Mouse (Mus musculus): ENCODE results near the gene Cbx7. TPM values are rescaled to one million over a fixed set of nuclear protein-coding genes. Genes with fewer than 3 reads are reported as not detected.
A peak's percentile ranks its signal among the peaks of the same experiment; 100 is the strongest.

Cbx7 gene
- polyA plus RNA-seq, 1 experiment from 2014 or later: 1.3 TPM

DNA sequence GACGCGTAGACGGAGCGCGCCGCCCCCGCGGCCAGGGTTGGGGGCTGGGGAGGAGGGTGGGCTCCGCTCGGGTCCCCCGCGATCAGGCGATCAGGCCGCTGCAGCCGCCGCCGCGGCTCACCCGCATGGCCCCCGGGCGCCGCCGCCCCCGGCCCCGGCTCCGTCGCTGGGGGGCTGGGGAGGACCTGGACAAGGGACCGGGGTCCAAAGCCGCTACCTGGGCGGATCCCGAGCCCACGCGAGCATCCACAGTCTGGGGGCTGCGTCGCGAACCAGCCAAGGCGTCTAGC, 43.1 kb upstream of the Cbx7 start:
- ATAC-seq (replicated peaks; ENCODE audit: insufficient number of reproducible peaks, low FRiP score, low TSS enrichment, low read depth) (no peak), DNase-seq (ENCODE audit: low spot score) (no peak)
- H3K27me3 ChIP-seq (ENCODE audit: control insufficient read depth, insufficient read depth, low read length): peaks cover 62% of the 10 kb centered on the region
- no peaks in the 10 kb centered on the region for H3K36me3 ChIP-seq (replicated peaks; ENCODE audit: control insufficient read depth, insufficient read depth, low read depth, low read length)
- WGBS: under 1% methylated on average over 25 of the region's 37 CpGs
- peak overlapping the region; percentile 39 for H3K9ac ChIP-seq (replicated peaks; ENCODE audit: low read length)
- H3K9me3 ChIP-seq (replicated peaks; ENCODE audit: control insufficient read depth, low read length): no peaks in the 10 kb centered on the region
- H3K27ac ChIP-seq (replicated peaks; ENCODE audit: low read depth, low read length): no peak overlapping the region
- peaks cover 9% of the 10 kb centered on the region; the same call in 1 of the 2 replicates for H3K4me1 ChIP-seq (ENCODE audit: control insufficient read depth, insufficient read depth, low read length)
- peak overlapping the region; percentile 84 for H3K4me2 ChIP-seq (ENCODE audit: low read depth, low read length)
- peak overlapping the region; percentile 58 for H3K4me3 ChIP-seq (ENCODE audit: low read depth, low read length)

DNA sequence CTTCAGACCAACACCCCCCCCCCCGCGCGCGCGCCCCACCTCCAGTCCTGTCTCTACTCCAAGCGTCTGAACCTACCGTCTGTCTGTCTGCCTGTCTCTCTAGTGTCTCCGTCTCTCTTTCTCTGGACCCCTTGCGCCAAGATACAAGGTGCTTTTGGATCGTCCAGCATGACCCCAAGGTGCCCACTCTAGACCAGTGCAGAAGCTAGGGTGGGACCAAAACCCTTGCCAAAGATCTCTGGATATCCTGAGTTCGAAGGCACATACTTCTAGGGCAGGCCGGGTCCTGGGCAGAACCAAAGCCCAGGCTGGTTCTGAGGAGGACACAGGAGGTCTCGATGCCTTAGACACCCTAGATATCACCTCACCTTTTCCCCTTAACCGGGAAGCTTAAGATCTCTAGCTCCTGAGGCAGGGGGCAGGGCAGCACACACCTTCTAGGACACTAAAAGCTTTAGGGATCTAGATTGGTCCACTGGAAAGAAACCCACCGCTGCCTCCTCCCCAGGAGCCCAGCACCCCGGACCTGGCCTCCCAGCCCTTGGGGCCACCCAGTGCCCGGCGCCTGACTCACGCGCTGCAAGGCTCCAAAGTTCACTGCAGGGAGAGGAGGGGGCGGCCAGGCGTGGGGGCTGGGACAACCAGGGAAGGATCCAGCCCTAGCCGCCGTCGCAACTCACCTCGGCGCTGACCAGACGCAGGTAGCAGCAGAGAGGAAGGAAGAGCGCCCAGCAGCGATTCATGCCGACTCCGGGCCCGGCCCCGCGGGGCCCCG, 42.5 kb upstream of the Cbx7 start:
- 3% methylated on average over 34 of the region's 36 CpGs for WGBS
- DNase-seq (ENCODE audit: low spot score) (no peak), ATAC-seq (replicated peaks; ENCODE audit: insufficient number of reproducible peaks, low FRiP score, low TSS enrichment, low read depth) (no peak)
- Histone ChIP-seq H3K4me2 (ENCODE audit: low read depth, low read length) (peak overlapping the region; percentile 98), H3K36me3 (replicated peaks; ENCODE audit: control insufficient read depth, insufficient read depth, low read depth, low read length) (no peaks in the 10 kb centered on the region), H3K4me1 (ENCODE audit: control insufficient read depth, insufficient read depth, low read length) (peaks cover 9% of the 10 kb centered on the region; the same call in 1 of the 2 replicates), H3K27ac (replicated peaks; ENCODE audit: low read depth, low read length) (no peak overlapping the region), H3K27me3 (ENCODE audit: control insufficient read depth, insufficient read depth, low read length) (peaks cover 62% of the 10 kb centered on the region), H3K9ac (replicated peaks; ENCODE audit: low read length) (peak overlapping the region; percentile 72), H3K9me3 (replicated peaks; ENCODE audit: control insufficient read depth, low read length) (no peaks in the 10 kb centered on the region), H3K4me3 (ENCODE audit: low read depth, low read length) (peak overlapping the region; percentile 58)

DNA sequence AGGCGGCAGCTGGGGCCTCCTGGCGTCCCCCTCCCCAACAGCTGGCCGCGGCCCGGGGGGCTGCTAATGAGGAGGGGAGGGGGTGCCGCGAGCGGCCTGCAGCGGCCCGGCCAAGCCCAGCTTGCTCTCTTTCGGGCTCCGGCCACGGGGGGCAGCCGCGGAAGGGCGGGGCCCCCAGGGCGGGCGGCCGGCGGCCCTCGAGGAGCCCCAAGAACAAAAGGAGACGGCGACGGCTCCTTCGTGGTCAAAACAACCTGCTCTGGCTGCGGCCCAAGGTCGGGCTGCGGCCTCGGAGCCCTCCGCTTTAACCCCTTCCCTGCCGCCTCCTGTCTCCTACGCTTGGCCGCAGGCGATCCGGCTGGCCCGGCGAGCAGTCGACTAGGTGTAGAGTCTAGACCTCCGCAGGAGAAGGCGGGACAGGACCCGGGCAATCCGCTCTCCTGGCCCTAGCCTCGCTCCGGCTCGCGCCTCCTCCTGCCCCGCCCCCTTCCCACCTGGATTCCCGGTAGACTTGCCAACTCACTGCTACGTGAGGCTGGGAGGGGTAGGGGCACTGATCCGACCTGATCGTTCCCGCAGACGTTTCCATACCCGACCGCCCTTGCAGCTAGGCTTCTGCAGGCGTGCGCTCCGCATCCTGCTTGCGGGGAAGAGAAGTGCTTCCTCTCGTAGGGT, 41.7 kb upstream of the Cbx7 start:
- Histone ChIP-seq H3K36me3 (replicated peaks; ENCODE audit: control insufficient read depth, insufficient read depth, low read depth, low read length) (no peaks in the 10 kb centered on the region), H3K4me1 (ENCODE audit: control insufficient read depth, insufficient read depth, low read length) (peaks cover 9% of the 10 kb centered on the region; the same call in 1 of the 2 replicates), H3K4me3 (ENCODE audit: low read depth, low read length) (peak overlapping the region; percentile 58), H3K27ac (replicated peaks; ENCODE audit: low read depth, low read length) (peak overlapping the region; percentile 13; the same call in 1 of the 2 replicates), H3K4me2 (ENCODE audit: low read depth, low read length) (peak overlapping the region; percentile 98), H3K9me3 (replicated peaks; ENCODE audit: control insufficient read depth, low read length) (no peaks in the 10 kb centered on the region), H3K27me3 (ENCODE audit: control insufficient read depth, insufficient read depth, low read length) (peaks cover 62% of the 10 kb centered on the region), H3K9ac (replicated peaks; ENCODE audit: low read length) (peak overlapping the region; percentile 72)
- DNase-seq (ENCODE audit: low spot score) (peak; percentile 61), ATAC-seq (replicated peaks; ENCODE audit: insufficient number of reproducible peaks, low FRiP score, low TSS enrichment, low read depth) (peak; percentile 77)
- under 1% methylated on average over 52 of the region's 60 CpGs for WGBS

DNA sequence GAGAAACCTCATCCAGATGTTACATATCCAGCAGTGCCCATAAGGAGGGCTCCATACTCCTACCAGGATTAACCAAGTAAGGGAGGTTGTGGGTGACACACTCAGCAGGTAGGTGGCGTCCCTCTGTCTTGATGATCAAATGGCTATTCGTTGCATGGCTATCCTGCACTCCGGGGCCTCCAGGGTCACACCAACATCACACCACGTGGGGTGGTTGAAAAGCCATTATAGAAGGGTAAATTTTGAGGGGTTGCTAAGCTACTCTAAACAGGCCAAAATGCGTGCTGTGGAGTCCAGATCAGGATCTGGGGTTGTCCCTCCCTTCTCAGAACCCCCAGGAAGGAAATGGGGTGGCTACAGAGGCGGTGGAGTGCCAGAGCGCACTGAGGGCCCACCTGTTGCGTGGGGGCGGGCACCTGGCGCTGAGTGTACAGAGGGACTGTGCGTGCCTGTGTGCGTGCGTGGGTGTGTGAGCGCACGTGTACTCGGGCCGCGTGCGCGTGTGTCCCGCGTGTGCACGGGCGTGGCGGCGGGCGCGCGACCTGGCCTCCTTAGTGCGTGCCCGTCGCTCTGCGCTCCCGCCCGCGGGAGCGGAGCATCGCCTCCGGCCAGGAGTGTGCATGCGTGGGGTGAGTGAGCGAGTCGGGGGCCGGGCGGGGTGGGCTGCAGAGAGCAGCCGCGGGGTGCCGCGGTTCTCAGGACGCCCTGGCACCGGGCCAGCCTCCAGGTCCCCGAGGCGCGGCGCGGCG, 41.0 kb upstream of the Cbx7 start:
- Histone ChIP-seq H3K9me3 (replicated peaks; ENCODE audit: control insufficient read depth, low read length) (no peaks in the 10 kb centered on the region), H3K4me2 (ENCODE audit: low read depth, low read length) (peak overlapping the region; percentile 98), H3K4me3 (ENCODE audit: low read depth, low read length) (peak overlapping the region; percentile 58), H3K9ac (replicated peaks; ENCODE audit: low read length) (peak overlapping the region; percentile 72), H3K4me1 (ENCODE audit: control insufficient read depth, insufficient read depth, low read length) (peaks cover 9% of the 10 kb centered on the region; the same call in 1 of the 2 replicates), H3K27me3 (ENCODE audit: control insufficient read depth, insufficient read depth, low read length) (peaks cover 62% of the 10 kb centered on the region), H3K36me3 (replicated peaks; ENCODE audit: control insufficient read depth, insufficient read depth, low read depth, low read length) (no peaks in the 10 kb centered on the region), H3K27ac (replicated peaks; ENCODE audit: low read depth, low read length) (peak overlapping the region; percentile 13; the same call in 1 of the 2 replicates)
- no peak for ATAC-seq (replicated peaks; ENCODE audit: insufficient number of reproducible peaks, low FRiP score, low TSS enrichment, low read depth)
- 1% methylated on average over 36 of the region's 56 CpGs for WGBS
- DNase-seq (ENCODE audit: low spot score): peak; percentile 29

DNA sequence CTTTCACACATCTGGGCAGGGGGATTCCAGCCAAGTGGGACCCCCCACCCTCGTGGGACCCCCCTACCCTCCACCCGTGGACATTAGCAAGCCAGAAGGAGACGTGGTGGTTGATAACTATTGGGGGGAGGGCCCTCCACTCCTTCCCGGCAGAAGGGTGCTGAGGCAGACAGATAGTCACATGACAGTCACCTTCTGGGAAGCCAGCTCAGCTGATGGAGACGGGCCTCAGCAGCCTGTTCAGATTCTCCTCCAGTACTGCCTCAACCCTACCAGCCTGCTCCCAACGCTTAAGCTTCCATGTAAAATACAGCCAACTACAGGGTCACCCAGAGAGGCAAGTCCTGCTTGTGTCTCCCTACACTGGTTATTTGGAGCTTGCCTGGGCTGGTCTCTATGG, 40.3 kb upstream of the Cbx7 start:
- DNase-seq (ENCODE audit: low spot score) (no peak), ATAC-seq (replicated peaks; ENCODE audit: insufficient number of reproducible peaks, low FRiP score, low TSS enrichment, low read depth) (no peak)
- Histone ChIP-seq H3K4me3 (ENCODE audit: low read depth, low read length) (no peak overlapping the region), H3K9me3 (replicated peaks; ENCODE audit: control insufficient read depth, low read length) (no peaks in the 10 kb centered on the region), H3K9ac (replicated peaks; ENCODE audit: low read length) (no peak overlapping the region), H3K27ac (replicated peaks; ENCODE audit: low read depth, low read length) (no peak overlapping the region), H3K4me1 (ENCODE audit: control insufficient read depth, insufficient read depth, low read length) (peaks cover 9% of the 10 kb centered on the region; the same call in 1 of the 2 replicates), H3K36me3 (replicated peaks; ENCODE audit: control insufficient read depth, insufficient read depth, low read depth, low read length) (no peaks in the 10 kb centered on the region), H3K4me2 (ENCODE audit: low read depth, low read length) (no peak overlapping the region), H3K27me3 (ENCODE audit: control insufficient read depth, insufficient read depth, low read length) (peaks cover 57% of the 10 kb centered on the region)
- WGBS: 28% methylated on average over 6 of the region's 6 CpGs

DNA sequence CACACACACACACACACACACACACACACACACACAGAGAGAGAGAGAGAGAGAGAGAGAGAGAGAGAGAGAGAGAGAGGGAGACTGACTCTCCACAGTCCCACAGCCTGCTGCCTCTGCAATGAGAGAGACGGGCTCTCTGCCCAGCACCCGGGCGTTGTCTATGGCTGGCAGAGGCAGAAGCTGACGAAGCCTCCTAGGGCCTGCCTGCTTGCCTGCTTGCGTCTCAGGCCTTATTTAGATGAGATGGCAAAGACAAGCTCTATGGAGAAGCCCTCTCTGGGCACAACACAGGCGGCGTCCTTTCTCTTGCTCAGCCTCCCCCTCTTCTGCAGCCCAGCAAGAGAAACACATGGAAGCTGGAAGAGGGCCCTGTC, 39.3 kb upstream of the Cbx7 start:
- peaks cover 47% of the 10 kb centered on the region for H3K27me3 ChIP-seq (ENCODE audit: control insufficient read depth, insufficient read depth, low read length)
- no peak overlapping the region for H3K9ac ChIP-seq (replicated peaks; ENCODE audit: low read length)
- 41% methylated on average over 7 of the region's 7 CpGs for WGBS
- peaks cover 9% of the 10 kb centered on the region; the same call in 1 of the 2 replicates for H3K4me1 ChIP-seq (ENCODE audit: control insufficient read depth, insufficient read depth, low read length)
- H3K27ac ChIP-seq (replicated peaks; ENCODE audit: low read depth, low read length): no peak overlapping the region
- no peaks in the 10 kb centered on the region for H3K36me3 ChIP-seq (replicated peaks; ENCODE audit: control insufficient read depth, insufficient read depth, low read depth, low read length)
- no peaks in the 10 kb centered on the region for H3K9me3 ChIP-seq (replicated peaks; ENCODE audit: control insufficient read depth, low read length)
- DNase-seq (ENCODE audit: low spot score) (no peak), ATAC-seq (replicated peaks; ENCODE audit: insufficient number of reproducible peaks, low FRiP score, low TSS enrichment, low read depth) (no peak)
- no peak overlapping the region for H3K4me2 ChIP-seq (ENCODE audit: low read depth, low read length)
- H3K4me3 ChIP-seq (ENCODE audit: low read depth, low read length): no peak overlapping the region

DNA sequence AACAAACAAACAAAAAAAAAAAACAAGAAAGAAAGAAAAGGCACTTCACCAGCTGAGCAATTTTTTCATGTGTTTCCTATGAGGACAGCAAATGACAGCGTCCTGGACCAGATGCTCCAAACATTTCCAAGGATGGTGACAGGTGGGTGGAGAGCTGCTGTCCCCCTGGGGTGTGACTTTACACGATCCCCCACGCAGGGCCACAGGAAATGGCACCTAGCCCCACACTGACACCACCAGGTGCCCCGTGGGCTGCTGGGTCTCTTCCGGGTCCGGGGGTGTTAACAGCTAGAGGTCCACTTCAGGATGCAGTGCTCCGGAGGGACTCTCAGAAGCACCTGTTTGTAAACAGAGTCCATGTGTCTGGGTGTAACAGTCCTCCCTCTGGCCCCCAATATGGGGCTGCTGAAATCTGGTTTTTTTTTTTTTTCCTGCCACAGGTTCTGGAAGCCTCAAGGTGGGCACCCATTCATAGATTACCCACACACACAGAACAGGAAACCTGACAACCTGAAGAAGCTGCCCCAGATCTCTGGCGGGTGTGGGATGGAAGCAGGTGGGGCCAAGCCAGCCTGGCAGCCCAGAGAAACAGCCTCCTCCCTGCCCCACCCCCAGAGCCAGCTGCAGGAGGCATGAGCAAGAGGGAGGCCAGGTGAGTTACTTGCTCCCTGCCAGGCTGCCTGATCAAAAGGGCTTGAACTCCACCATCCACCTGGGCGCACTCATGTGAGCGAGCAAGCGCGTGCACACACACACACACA, 38.7 kb upstream of the Cbx7 start:
- Histone ChIP-seq H3K4me1 (ENCODE audit: control insufficient read depth, insufficient read depth, low read length) (peaks cover 11% of the 10 kb centered on the region; the same call in 1 of the 2 replicates), H3K9me3 (replicated peaks; ENCODE audit: control insufficient read depth, low read length) (no peaks in the 10 kb centered on the region), H3K27me3 (ENCODE audit: control insufficient read depth, insufficient read depth, low read length) (peaks cover 41% of the 10 kb centered on the region), H3K27ac (replicated peaks; ENCODE audit: low read depth, low read length) (no peak overlapping the region), H3K4me3 (ENCODE audit: low read depth, low read length) (no peak overlapping the region), H3K9ac (replicated peaks; ENCODE audit: low read length) (no peak overlapping the region), H3K4me2 (ENCODE audit: low read depth, low read length) (no peak overlapping the region), H3K36me3 (replicated peaks; ENCODE audit: control insufficient read depth, insufficient read depth, low read depth, low read length) (no peaks in the 10 kb centered on the region)
- DNase-seq (ENCODE audit: low spot score): no peak
- 56% methylated on average over 12 of the region's 12 CpGs for WGBS
- ATAC-seq (replicated peaks; ENCODE audit: insufficient number of reproducible peaks, low FRiP score, low TSS enrichment, low read depth): no peak
